Mouse (Mus musculus) urinary bladder, postnatal 25 days (tissue): ENCODE measurements around the gene Zfp598.
A peak's percentile ranks its signal among the peaks of the same experiment; 100 is the strongest.

Experiments
- DNase-seq: peaks from one replicate; pipeline ENCODE4 v3.0.0; 2022; ENCODE audit warnings: low spot score

Zfp598 gene

DNA sequence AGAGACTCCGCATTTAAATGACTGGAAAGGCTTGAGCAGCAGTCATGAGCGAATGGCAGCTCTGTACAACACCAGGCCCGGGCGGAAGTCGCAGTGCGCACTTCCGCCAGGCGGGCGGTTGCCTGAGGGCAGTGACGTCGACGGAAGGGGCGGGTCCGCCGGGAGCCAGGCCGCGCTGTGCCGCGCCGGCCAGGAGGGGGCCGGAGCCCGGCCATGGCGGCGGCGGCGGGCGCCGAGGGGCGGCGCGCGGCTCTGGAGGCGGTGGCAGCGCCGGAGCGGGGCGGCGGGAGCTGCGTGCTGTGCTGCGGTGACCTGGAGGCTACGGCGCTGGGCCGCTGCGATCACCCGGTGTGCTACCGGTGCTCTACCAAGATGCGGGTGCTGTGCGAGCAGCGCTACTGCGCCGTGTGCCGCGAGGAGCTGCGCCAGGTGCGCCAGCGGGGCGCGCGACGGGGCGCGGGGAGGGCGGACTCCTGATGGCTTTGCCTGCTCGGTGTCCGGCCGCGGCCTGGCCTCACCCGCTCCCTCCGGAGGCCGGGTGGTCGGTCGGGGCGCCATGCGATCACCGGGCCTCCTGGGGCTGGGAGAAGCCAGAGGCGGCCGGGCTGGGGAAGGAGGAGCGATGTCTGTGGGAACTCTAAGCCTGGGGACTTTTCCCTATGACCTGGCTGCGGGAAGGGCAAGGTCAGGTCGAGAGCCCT is at the start of gene Zfp598:
Gene Zfp598 (plus strand): TSS at position 143 of the 701 bp plus-strand sequence.
- peak; percentile 96 for DNase-seq

DNA sequence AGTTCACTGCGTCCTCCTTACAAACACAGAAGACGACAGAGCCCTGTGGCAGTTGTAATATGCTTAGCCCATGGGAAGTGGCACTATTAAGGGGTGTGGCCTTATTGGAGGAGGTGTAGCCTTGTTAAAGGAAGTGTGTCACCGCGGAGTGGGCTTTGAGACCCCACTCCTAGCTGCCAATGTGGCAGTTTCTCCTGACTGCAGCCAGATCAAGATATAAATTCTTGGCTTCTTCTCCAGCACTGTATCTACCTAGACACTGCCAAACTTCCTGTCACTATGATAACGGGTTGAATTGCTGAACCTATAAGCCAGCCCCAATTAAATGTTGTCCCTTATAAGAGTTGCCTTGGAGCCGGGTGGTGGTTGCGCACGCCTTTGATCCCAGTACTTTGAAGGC is 44.0 kb upstream of the Zfp598 start:
- DNase-seq, result no peak

DNA sequence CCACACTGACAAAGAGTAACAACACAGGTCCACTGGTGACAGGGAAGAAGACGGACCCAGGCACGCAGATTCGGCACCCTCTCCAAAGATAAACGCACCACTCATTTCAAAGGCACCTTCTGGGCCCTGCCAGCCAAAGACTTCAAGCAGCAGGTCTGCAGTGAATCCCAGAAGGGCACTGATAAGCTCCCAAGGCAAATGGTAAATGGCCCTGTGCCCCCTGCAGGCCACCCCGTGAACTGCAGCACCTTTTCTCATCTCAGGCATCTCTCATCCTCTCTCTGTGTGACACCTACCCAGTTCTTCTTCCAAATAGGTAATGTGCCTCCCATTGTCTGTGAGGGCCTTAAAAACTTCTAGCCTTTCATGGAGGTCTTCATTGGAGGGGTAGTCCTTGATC is 40.8 kb upstream of the Zfp598 start:
- peak; percentile 65 for DNase-seq

DNA sequence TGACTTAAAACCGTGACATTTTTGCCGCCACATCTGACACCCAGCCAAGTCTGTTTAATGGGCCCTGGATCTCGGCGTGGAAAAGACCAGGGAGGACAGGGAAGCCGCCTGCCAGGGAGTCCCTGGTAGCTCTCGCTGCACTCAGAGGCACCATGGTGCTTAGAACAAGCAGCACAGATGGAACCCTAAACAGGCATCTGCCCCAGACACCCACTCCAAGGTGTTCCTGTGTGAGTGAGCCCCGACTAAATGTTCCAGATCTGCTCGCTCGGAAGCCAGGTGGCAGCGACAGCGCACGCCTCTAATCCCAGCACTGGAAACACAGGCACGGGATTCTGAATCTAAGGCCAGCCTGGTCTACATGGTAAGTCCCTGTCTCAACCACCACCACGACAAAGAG is 39.4 kb upstream of the Zfp598 start:
- DNase-seq, result no peak

DNA sequence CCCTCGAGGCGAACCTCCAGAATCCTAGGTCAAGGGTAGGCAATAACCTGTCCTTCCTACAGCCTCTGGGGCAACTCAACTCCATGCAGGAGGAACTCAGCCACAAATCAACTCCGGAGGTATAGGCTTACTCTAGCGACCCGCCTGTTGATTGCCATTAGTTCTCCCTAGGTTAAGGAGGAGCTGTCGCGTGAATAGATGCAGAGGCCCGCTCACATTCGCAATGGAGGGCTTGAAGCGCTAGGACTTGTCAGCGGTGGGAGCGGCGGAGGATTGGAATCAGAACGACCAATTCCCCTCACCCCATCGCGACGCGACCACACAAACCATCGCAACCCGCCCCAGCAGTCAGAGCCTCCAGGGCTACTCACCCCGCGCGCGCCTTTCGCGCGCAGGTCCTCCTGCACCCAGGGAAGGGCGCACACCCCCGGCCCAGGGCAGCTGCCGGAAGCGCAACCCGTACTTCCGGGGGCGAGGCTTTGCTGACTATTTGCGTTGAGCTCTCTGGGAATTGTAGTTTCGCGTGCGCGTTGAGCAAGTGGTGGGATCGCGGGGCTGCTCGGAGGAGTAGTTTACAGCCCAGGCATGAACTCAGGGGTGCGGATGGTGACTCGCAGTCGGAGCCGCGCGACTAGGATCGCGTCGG is 37.2 kb upstream of the Zfp598 start, which contains the start of the genes Tsc2 and Nthl1:
Gene Tsc2 (minus strand): TSS at position 464 of the 646 bp plus-strand sequence.
Gene Nthl1 (plus strand): TSS at position 514 of the 646 bp plus-strand sequence.
- DNase-seq, result peak; percentile 77

DNA sequence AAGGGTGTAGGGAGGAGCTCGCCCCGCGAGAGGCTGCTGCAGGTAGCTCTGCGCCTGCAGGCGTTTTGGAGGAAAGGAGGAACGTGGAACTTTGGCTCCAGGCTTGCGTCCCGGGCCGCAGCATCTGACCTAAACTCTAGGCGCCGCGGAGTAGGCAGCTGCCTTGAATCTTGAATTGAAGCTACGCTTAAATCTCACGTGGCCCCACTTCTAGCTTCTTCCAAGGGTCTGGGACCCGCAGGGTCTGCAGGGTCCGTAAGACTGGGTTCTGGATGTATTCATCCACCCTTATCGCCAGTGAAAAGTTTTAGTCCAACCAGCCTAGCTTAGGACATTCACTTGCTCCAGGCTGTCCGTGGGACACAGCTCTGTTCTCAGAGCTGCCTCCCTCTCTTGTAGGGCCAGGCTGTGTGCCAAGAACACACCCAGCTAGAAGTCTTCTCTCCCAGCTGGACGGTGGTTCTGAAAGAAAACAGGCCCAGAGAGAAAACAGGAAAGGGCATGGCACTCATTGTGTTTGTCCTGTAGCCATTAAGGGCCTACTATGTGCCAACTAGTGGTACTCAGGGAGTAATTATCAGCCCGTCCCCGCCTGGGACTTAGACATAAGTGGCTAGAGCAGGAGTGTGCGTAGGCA is 36.6 kb upstream of the Zfp598 start:
- peak; percentile 60 for DNase-seq

DNA sequence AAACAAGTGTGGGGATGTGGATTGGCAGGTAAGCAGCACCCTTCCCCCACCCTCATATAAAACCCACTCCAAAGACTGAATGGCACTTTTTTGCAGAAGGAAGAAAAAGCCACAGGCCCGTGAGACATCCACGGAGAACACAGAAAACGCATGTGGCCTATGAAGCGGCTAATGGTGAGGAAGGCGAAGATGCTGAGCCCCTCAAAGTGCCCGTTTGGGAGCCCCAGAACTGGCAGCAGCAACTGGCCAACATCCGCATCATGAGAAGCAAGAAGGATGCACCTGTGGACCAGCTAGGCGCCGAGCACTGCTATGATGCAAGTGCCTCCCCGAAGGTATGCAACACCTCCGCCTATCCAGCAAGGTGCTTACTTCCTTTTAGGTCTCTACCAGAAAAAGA is 35.7 kb upstream of the Zfp598 start:
- DNase-seq, result no peak

DNA sequence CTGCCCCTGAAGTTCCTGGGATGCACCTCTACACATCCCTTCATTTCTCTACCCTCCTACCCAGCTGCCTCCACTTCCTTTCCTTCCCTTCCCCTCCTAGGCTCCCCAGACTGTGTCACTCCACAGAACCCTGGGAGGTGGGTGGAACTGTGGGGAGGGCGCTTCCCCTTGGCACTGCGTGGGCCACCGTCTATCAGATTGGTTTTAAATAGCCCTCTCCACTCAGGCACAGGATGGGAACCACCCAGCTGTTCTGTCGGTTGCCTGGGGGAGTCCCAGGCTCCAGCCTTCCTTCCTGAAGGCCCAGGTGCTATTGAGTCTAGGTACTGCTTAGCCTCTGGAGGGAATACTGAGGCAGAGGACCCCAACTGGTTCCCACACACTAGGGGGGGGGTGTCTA is 34.5 kb upstream of the Zfp598 start:
- no peak for DNase-seq

DNA sequence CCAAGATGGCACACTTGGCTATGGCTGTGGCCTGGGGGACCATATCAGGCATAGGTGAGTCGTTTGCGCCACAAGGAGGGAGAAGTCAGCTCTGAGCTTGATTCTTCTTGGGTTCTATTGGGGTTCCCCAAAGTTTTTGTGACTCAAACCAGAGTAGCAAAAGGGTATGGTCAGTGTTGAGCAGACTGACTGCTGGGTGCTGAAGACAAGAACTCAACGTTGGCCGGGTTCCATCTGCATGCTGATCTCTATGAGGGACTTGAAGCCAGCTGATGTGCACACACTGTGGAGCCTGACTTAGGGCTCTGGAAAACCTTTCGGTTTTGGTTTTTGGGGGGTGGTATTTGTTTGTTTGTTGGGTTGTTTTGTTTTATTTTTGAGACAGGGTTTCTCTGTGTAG is 33.8 kb upstream of the Zfp598 start:
- DNase-seq, result no peak

DNA sequence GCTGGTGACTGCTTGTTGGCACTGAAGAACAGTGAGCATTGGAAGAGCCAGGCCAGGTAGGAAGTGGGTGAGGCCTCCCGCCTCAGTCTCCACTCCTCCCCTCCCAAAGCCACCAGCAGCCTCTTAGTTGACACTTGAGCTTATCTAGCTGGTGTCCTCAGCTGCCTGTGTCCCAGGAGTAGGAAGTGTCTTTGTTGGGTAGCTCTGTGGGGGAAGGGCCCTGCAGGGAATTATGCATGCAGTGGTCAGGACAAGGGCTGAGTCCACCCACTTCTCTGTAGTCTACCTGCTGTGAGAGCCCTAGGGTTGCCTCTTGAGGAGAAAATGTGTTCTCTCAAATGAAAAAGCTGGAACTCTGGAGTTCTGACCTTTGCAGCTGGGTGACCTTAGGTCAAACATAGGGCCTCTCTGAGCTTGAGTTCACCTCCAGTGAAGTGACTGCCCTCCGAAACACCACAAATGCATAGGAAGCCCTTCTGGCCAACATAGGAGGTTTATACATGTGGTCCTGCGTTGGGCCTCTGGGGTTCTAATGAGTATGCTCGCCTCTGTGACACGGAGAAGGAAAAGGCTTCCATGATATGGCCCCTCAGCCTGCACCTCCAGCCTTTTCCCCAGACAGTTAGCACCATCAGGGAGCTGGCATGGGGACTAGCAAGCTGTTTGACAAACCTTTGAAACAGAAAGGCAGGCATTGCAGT is 32.6 kb upstream of the Zfp598 start:
- DNase-seq, result no peak

DNA sequence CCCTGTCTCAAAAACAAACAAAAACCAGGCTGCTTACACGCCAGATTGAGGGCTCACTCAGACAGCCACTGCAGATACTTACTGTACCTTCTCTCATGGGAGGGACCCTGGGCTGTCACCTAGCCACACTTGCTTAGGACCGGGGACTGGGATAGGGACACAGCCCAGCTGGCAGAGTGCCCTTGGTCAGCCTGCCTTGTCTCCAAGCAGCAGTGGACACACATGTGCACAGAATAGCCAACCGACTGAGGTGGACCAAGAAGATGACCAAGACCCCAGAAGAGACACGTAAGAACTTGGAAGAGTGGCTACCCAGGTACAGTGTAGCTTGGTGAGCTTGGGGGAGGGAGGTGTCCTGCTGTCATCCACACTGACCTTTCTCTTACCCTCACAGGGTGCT is 31.3 kb upstream of the Zfp598 start:
- no peak for DNase-seq

DNA sequence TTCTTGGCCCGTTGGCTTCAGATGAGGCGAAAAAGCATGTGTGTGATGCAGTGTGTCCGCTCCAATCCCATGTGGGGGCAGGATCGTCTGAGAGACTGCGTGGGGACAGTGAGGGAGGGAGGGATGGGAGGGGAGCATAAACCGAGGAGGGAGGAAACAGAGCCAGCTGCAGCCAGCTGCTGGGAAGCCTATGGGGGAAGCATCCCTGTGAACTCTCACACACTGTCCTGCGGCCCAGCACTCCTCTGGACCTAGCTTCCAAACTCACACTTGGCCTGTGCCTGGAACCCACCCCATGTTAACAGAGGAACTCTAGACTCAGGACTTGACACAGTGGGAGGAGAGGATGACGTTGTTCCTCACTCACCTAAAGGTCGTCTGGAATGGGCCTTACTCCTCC is 30.6 kb upstream of the Zfp598 start:
- no peak for DNase-seq

DNA sequence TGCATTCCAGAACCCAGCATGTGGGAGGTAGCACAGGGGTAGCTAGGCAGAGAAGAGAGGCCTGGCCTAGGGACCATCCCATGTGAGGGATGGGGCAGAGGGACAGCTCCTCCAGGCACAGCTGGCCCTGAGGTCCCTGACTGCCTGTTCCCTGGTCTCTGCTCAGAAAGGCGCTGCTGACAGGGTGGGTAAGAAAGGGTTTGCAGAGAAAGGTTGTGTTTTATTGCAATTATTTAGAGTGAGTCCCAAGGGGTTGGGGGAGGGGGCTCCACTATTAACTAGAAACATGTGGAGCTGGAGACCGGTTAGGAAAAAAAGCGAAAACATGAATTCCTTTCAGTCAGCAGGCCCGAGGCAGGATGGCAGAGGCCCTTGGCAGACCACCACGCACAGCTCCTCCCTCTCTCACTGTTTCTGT is 29.9 kb upstream of the Zfp598 start:
- no peak for DNase-seq

DNA sequence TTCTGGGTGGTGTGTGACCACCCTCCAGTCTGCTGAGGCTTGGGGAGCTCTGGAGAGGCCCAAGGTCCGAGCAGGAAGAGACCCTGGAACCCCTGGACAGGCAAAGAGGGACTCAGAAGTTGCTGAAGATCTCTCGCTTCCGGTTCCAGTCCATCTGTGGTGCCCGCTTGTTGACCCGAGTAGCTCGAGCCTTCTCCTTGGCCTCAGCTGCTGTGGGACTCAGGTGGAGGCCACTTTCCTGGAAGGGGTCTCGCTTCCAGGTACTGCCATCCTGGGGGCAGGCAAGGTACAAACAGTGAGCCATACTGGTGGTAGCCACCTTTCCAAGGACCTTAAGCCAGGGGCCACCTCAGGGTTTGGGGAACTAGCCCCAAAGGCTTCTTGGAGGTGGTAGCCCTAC is 29.4 kb upstream of the Zfp598 start:
- no peak for DNase-seq

DNA sequence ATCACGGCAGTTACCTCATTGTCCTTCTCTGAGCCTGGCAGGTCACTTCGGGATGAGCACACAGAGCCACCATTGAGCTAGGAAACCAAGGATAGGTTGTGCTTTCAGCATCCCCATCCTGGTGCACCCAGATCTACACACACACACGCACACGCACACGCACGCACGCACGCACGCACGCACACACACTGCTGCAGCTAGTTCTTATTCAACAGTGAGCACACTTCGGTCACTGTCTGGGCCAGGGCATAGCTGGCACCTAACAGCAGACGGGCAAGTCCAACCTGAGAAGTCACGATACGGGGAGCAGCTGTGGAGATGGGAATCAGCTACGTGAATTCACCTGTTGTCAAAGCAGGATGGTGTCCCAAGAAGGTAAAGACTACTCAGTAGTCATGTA is 28.9 kb upstream of the Zfp598 start:
- DNase-seq, result no peak

DNA sequence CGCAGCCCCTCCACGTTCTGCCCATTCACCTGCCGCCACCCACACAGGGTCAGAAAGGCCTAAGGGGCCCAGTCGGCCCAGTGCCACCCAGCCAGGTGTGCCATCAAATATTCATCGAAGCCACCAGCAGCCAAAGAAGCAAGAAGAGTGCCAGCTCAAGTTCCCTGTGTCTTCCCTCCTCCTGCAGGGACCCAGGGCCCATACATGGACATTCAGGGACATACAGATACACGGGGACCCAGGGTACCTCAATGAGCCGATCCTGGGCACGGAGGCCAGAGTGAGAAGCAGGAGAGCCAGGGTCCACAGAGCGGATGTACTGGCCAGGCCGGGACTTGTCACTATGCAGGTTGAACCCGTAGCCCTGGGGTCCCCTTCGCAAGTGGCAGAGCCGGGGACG is 27.5 kb upstream of the Zfp598 start:
- no peak for DNase-seq

DNA sequence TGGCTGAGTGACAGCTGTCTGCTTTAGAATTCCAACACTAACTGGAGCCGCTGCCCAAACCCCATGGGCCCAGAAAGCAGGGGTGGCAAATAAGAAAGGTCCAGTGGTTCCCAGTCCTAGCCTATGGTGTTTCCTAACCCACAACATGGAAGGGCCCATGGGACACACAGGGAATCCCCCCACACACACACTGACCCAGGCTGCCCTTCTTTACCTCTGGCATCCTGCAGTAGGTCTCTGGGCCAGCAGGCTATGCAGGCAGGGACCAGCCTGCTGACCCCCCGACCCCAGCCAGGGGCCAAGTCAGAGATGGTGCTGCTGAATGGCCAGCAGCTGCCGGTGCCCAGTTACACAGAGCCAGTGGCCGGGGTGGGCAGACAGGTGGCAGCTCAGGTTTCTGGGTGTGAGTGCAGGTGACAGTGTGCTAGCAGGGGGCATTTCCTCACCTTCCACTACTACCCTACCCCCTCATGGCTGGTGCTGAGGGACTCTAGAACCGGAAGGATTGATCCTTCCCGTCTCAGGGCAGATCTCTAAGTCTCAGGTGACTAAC is 26.6 kb upstream of the Zfp598 start:
- no peak for DNase-seq

DNA sequence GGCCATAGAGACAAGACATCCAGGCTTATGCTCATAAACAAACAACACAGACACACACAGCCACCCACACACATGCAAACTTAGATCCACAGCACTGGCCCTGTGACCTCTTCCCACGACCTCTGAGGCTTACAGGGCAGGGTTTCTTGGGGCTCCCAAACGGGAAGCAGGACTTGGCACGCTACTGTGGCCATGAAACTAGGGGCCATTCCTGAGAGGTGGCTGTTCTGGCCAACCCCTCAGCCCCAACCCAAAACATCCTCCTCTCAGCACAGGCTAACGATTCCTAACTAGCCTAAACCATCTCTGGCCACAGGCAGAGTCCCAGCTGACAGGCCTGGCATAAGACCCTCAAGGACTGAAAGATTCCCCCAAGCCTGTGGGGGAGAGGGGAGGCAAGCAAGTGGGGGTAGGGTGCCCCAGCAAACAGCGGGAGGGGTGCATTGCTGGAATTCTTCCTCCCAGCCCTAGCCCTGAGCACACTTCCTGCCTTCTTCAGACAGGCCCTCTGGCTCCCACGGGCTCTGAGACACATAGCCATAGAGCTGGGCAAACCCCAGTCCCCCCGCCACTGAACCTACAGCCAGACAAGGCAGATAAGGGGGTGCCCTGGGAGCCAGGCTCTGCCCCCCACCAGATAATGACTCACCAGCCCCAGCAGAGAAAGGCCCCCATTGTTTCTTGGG is 25.3 kb upstream of the Zfp598 start:
- DNase-seq, result no peak

DNA sequence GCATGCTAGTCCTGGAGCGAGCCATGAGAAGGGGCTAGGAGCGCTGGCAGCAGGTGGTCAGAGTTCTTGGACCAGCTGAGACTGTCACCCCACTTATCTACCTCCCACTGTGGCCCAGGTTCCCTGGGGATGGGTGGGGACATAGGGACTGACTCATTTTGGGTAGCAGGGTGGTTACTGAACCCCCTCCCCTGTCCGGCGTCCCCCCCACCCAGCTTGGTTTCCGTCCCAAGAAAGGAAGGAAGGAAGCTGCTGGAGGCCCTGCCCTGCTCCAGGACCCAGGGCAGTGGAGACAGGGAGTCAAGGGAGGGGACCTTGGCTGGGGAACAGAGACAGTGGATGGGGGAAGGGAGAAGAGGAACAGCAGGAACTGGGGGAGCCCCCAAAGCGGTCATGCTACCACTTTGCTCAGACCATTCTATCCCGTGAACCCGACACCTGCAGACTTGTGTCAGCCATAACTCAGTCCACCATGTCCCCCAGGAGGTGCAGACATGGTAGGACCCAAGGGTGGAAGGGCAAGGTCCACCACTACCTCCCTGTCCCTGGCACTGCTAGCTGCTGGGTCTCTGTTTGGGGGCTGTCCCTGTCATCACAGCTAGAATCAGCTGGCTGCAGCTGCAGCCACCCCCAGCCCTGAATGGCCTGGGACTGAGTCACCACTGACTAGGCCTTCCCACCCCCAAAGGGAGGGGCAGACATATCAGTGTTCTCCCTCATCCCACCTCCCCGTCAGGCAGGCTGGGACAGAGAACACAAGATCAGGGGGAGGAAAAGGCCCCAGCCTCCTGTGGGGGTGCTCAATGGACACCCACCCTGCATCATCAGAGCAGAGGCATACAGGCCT is 24.4 kb upstream of the Zfp598 start:
- DNase-seq, result no peak

DNA sequence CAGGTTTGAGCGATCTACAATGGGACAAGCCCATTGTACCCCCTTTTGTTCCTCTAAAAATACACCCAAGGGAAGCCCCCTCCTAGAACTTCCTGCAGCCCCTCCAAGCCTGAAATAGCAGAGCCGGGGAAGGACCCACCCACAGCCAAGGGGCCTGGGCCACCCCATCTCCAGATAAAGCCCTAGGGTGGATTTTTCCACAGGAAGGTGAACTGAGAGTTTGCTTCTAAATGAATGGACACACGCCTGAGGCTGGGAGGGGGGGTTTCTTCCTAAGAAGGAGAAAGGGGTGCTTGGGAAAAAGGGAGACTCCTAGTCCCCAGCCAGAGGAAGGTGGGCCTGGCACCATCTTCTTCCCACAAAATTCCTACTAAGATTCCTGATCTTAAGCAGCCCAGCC is 23.6 kb upstream of the Zfp598 start:
- no peak for DNase-seq

DNA sequence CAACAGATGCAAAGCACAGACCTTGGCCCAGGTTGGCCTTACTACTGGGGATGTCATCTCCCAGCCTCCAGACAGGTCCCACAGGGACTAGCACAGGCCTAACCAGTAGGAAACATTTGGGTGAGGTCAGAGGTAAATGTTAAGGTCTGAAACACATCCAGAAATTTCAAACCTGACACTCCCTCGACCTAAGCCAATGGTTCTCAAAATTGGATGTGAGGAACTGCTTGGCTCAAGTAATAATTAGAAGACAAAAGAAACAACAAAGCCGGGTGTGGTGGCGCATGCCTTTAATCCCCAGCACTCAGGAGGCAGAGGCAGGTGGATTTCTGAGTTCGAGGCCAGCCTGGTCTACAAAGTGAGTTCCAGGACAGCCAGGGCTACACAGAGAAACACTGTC is 23.1 kb upstream of the Zfp598 start:
- DNase-seq, result no peak
